Mouse (Mus musculus) gastrocnemius, postnatal 36 days (tissue): Measurements from ENCODE around the gene Gapvd1. TPM values are rescaled to one million over a fixed set of nuclear protein-coding genes. Genes with fewer than 3 reads are reported as not detected.
A peak's percentile ranks its signal among the peaks of the same experiment; 100 is the strongest.
"Not testable (repeated sequence)": the region's sequence is repeated elsewhere in the genome, so short reads cannot be mapped to it uniquely, and the experiment has no call there.

Experiments used
- DNase-seq, 2 experiments: peaks; one replicate each; pipeline ENCODE4 v3.0.0; 2022
- intact Hi-C: fragments of 180-260 bp; cut with DNase I; formaldehyde crosslinking; loops from one replicate; pipeline ENCODE4 v1.15.1; 2025
- long read RNA-seq, 2 experiments: library from polyadenylated mRNA; stranded (forward); transcript quantifications; one replicate each; pipeline ENCODE4 v2.0.0; 2021
- total RNA-seq, 2 experiments: library from RNA; stranded (reverse); gene quantifications; 2 replicates each; pipeline ENCODE4 v1.2.3; 2021

Gene Gapvd1
- 10 to 100 TPM; 28.7 to 34.7 TPM for total RNA-seq
- long read RNA-seq, experiment 1, full-length matches to known transcripts: 1 of 7 reads
- long read RNA-seq, experiment 1, partial matches to known transcripts: 3 of 7 reads
- long read RNA-seq, experiment 1, other reads (novel, unspliced or antisense): 3 of 7 reads
- long read RNA-seq, experiment 2, partial matches to known transcripts: 0 of 5 reads
- long read RNA-seq, experiment 2, other reads (novel, unspliced or antisense): 5 of 5 reads

DNA sequence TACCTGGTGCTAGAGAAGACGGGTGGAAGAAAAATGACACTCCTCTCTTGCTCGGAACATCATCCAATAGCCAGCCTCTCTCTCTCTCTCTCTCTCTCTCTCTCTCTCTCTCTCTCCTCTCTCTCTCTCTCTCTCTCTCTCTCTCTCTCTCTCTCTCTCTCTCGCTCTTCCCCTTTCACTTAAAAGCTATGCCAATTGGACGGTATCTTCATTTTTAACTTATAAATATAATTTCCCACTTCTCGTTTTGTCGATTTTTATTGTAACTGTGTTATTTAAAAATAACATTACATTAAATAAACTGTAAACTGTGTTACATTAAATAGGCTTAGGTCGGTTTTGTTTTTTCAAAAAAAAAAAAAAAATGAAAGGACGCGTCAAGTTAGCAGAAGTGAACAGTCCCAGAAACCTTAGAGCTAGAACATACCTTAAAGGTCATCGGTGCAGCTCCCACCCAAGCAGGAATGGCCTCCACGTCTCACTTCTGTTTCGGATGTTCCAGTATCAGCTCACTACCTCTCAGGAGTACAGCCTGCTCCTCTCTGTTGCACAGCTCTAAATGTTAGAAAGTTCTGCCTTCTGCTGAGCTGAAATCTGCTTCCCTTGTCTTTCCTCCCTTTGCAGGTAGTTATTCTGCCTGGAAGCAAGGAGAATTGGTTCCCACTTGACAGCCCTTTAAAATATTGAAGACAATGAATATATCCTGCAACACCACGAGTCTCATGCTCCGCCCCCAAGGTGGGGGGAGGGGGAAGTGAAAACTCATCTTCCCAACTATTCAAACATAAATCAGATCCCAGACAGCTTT, at the start of gene Gapvd1:
Gene Gapvd1 (minus strand): TSS at position 682 of the 808 bp plus-strand sequence.
- DNase-seq: no peak
- intact Hi-C loops: no loop called here

DNA sequence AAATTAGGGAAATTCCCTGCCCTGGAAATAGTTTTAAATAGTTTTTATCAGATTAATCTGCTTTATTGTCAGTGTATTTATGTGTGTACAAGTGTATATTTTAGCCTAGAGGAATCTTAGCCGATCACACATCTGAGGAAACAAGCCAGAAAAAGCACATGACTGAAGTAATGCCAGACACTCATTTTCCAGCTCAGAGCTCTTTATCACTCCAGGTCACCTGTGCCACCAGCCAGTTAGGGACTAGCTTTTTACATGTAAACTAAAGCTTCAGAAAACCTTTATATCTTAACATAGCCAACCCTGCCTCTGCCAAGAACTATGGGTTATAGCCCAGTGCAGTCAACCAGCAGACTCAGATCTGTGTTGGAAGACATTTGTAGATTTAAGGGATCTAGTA, 49.8 kb upstream of the Gapvd1 start:
- intact Hi-C loops: no loop called here
- no peak for DNase-seq

DNA sequence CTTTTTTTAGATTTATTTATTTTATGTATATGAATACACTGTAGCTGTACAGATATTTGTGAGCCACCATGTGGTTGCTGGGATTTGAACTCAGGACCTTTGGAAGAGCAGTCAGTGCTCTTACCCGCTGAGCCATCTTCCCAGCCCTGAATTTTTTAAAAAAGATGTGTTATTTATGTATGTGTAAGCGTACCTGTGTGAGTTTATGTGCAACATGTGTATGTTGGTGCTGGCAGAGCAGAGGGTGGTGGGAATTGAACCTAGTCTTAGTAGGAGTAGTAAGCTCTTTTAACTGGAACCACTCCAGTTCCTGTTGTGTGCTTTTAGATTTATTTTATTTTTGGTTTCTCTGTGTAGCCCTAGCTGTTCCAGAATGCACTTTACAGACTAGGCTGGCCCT, 49.1 kb upstream of the Gapvd1 start:
- no peak for DNase-seq
- intact Hi-C loops: no loop called here

DNA sequence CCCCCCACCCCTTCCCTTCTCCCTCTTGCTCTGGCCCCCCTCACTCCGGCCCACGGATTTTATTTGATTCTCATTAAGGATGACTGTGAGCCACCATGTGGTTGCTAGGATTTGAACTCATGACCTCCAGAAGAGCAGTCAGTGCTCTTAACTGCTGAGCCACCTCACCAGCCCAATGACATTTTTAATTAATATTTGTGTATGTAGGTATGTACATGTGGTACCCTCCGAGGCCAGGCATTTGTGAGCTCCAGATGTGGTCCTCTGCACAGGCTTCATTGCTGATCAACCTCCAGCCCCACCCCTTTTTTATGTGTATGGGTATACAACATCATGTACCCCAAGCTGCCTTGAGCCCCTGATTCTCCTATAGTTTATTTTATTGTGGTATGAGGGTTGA, 48.7 kb upstream of the Gapvd1 start:
- intact Hi-C loops: no loop called here
- no peak for DNase-seq

DNA sequence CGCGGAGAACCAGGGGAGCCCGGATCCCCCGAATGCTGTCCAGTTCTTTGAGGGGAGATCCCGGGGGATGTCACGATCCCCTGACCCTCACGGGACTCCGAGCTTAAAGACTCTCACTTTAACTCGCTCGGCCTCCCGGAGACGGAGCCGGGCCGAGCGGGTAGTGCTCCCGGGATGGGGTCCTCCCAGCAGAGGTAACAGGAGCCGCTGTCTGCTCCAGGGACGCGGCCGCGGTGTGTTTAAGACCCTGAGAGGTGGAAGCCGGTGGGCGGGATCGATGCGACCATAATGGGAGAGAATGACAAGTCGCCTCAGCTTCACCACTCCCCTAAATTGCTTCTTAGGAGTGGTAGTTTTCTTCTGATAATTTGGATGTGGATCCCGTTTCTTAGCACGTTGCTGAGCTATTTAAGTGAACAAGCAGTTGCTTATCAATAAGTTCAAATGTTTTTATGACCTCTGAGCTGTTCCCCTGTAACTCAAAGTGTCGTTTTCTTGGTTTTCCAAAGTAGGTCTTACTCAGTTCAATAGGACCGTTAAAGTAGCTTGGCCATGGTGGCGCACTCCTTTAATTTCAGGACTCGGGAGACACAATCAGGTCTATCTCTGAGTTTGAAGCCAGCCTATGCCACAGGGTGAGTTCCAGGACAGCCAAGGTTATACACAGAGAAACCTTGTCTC, 47.7 kb upstream of the Gapvd1 start:
- DNase-seq, intact Hi-C loops: not testable (repeated sequence)

DNA sequence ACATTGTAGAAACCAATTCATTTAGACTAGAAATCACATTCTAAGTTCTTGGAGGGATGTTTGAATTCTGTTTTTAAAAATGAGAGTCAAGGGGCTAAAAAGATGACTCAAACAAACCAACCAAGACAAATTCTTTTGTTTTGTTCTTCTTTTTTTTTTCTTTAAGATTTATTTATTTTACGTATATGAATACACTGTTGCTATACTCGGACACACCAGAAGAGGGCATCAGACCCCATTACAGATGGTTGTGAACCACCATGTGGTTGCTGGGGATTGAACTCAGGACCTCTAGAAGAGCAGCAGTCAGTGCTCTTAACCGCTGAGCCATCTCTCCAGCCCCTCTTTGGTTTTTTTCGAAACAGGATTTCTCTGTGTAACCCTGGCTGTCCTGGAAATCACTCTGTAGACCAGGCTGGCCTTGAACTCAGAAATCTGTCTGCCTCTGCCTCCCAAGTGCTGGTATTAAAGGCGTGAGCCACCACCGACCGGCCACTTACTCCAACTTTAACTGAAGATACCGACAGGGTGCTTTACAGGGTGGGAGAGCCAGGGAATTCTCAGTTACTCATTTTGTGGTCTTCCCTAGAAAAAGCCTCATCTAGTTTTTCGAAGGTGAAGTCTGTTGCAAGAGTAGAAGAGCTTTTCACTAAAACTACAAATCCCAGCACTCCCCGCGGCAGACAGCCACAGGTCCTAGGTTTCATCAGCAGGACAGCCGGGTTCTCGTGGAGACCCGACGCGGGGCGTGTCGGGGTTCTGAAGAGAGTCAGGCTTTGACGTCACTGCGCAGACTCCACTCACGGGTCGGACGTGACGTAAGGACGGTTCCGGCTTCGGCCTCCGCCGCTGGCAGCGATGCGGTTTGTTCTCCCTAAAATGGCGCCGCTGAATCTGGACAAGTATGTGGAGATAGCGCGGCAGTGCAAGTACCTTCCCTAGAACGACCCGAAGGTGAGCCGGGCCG, 46.8 kb upstream of the Gapvd1 start:
- peak; percentile 92 to 96 for DNase-seq
- intact Hi-C loops: no loop called here

DNA sequence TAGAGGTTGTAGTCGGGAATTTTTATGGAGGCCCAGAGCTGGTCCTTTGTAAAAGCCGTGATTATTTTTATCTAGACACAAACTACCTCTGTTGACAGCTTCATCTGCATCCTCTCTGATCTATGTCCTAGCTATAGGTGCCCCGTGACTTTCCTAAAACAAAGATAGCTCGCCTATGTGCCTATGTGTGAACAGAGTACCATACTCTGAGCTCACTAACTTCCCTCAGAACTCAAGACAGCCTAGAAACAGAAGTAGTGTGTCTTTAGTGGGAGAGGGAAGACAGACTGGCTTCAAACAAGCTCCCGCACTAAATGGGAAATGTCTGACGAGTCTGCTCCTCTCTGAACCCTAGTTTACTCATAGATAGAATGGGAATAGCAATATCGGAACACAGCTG, 45.3 kb upstream of the Gapvd1 start:
- intact Hi-C loops: no loop called here
- DNase-seq: no peak

DNA sequence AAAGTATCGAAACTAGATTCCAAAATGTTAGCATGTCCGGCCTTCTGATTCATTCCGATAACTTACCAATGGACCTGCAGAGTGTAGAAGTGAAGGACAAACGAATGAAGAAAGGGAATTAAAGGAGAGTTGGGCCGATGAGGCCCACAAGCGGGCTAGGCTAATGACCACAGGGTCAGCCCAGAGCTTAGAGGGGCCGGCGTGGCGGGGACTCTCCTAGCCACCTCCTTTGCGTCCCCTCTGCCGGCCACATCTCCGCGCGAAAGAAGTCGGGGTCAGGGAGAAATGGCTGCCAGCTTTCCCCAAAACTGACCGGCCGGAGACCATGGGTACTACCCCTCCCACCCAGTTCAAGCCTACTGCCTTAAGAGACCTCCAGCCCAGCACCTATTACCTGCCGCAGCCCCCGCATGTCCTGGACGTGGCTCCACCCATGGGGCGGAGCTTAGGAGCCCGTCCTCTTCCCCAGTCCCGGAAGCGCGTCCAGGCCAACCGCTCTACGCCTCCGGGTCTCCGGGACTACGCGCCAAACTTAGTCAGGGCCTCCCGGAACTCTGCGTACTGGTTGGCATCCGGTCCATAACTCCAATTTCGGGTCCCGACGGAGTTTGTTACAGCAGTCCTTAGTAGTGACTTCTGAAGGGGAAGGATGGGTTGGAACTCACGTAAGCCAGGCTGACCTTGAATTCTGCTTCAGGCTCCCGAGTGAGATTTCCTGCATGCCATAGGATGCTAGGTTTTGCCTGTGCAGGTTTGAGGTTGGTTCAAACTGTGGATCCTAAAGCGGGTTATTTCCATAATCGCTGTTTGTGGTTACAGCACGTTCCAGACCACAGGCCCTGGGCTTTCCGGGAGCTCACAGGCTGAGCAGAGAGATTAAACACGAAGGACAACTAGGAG, 44.6 kb upstream of the Gapvd1 start, which contains the start of gene Rabepk:
Gene Rabepk (minus strand): TSS at position 556 of the 900 bp plus-strand sequence.
- DNase-seq: peak; percentile 70 to 78
- intact Hi-C loops: no loop called here

DNA sequence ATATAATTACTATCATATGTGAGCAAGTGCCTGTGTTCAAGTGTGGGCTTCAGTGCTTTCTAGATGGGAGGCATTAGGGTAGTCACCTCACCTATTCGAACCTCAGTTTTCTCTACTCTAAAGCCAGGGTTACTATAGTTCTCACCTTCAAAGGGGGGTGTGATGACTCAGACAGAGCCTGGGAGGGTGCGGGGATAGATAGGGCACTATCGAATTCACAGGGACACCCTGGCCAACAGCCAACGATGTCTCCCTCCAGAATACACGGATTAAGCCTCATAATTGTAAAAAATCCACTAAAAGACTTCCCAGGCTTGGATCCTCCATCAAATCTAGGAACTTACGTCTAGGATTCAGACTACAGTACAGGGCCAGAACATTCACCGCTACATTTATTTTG, 40.4 kb upstream of the Gapvd1 start:
- intact Hi-C loops: no loop called here
- no peak for DNase-seq

DNA sequence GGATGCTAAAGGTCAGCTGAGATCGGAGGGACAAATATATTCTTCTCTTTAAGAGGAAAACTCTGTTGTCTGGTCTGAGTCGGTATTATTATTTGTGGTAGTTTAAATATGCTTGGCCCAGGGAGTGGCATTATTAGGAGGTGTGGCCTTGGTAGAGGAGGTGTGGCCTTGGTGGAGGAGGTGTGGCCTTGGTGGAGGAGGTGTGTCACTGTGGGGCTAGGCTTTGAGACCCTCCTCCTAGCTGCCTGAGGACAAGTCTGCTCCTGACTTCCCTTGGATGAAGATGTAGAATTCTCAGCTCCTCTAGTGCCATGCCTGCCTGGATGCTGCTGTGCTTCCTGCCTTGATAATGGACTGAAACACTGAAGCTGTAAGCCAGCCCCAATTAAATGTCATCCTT, 39.5 kb upstream of the Gapvd1 start:
- no peak for DNase-seq
- intact Hi-C loops: no loop called here

DNA sequence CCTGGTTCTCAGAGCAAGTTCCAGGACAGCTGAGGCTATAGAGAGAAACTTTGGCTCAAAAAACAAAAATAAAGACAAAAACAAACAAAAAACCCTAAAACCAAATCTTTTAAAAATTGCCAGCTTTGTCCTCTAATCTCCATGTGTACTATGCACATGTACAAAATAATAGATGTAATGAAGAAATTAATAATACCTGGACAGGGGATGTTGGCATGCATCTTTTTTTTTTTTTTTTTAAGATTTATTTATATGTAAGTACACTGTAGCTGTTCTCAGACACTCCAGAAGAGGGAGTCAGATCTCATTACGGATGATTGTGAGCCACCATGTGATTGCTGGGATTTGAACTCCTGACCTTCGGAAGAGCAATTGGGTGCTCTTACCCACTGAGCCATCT, 37.5 kb upstream of the Gapvd1 start:
- intact Hi-C loops, DNase-seq: not testable (repeated sequence)

DNA sequence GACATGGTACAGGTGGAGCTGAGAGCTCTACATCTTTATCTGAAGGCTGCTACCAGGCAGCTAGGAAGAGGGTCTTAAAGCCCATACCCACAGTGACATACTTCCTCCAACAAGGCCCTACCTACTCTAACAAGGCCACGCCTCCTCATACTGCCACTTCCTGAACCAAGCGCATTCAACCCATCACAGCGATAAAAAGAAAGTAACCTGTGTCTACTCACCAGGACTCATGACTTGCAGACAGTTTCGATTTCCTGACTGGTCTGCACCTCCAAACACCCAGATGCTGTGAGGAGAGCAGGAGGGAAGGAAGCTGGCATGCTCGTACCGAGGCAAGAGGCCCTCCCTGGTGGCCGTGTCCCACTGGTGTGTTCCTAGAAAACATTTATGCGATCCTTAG, 35.2 kb upstream of the Gapvd1 start:
- no peak for DNase-seq

DNA sequence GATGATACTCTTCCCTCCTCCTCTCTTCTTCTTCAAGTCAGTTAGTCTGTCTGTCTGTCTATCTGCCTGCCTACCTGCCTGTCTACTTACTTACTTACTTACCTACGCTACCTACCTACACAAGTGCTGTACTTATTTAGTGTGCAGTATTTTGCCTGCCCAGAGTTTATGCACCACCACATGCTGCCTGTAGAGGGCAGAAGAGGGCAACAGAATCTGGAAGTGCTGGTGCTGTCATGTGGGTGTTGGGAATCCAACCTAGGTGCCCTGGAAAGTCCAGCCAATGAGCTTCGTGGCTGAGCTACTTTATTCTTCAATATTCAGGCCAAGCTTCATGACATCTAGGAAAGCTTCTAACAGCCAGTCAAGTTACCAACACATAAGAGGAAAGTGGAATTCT, 29.1 kb upstream of the Gapvd1 start:
- peak in 1 of 2 experiments; percentile 20 for DNase-seq
- intact Hi-C loops: loop anchor here (5.0 kb wide), 2 partner anchors 113 to 188 kb away; no protein-coding TSS in a partner anchor

More for the DNA sequence above, 35.2 kb upstream of the Gapvd1 start:
- intact Hi-C loops: no loop called here

DNA sequence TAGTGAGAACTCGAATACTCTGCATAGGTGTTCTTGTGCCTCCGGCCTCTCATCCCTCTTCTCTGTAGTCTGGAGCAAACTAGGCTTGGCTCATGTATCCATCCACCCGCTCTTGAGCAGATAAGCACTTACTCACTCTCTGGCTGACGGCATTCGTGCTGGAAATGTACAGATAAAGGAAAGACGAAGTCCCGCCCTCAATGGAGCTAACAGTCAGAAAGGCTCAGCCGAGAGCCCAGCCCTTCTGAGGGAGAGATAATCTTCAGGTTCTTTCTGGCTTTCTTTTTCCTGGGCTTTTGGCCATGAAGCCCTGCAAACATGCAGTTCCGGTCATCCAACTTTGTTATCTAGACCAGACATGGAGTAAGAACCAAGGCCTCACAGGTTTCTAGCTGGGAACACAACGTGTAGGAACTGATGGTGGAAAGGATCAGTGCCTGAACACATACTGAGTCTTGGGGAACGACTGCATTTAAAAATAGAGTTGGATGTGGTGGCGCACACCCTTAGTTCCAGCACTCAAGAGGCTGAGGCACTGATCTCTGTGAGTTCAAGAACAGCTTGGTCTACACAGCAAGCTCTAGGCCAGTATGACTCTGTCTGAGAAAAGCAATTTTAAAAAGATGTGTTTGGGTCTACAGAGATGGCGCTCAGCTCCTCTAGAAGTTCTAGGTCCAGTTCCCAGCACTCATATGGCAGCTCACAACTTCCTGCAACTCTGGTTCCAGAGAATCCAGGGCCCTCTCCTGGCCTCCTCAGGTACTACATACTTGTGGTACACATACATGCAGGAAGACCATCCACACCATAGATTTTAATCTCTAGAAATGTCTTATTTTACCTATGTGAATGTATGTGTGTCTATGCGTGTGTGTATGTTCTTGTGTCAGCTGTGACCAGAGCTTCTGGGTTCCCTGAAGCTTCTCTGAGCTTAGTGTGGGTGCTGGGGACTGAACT, 28.3 kb upstream of the Gapvd1 start:
- DNase-seq: no peak
- intact Hi-C loops: loop anchor here (5.0 kb wide), 2 partner anchors 114 to 189 kb away; no protein-coding TSS in a partner anchor

DNA sequence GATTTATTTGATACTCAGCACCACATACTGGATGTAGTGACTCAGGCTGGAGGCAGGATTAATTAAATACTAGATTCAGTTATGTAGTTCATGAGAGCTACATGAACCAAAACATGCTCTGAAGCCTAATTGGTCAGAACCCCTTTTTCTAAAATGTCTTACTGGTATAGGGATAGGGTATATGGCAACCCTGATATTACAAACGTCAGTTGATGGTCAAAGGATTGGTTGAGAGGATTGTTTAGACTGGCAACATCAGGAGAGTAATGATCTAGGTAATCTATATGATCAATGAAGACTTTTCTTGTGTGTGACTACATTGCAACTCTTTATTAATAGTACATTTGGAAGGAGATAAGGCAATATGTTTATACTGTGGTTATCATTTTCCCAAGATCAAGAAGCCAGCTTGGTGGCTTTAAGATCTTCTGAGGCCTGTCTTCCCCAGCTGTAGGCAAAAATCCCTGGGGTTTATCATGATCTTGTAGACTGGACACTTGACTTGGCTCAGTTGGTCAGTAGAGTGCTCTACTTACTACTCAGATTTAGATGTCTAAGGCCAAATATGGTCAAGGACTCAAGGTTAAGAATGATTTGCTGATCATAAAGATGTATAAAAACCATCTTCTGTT, 22.3 kb upstream of the Gapvd1 start:
- intact Hi-C loops: no loop called here

DNA sequence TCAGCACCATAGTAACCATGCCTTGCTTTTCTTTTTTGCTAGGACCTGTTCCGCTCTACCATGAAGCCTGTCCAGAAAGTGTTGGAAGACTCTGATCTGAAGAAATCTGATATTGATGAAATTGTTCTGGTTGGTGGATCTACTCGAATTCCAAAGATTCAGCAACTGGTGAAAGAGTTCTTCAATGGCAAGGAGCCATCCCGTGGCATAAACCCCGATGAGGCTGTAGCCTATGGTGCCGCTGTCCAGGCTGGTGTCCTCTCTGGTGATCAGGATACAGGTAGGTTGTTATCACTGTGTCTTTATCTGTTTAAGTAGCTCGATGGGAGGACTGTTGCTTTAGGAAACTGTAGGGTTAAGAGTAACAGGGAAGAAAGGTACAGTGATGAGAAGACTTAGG, 19.5 kb upstream of the Gapvd1 start:
- intact Hi-C loops: no loop called here
- DNase-seq: no peak

More for the DNA sequence above, 22.3 kb upstream of the Gapvd1 start:
- no peak for DNase-seq

DNA sequence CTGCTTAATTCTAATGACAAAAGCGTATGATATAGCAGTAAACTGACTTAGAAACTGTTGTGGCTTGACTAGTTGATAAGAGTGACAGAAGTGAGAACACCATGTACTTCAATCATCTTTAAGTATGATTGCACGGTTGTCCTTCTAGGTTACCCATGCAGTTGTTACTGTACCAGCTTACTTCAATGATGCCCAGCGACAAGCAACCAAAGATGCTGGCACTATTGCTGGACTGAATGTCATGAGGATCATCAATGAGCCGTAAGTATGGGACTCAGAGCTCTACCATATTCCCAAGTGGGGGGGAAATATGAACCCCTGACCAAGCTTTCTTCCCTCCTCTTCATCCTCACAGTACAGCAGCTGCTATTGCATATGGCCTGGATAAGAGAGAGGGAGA, 18.6 kb upstream of the Gapvd1 start:
- intact Hi-C loops: no loop called here
- no peak for DNase-seq
